Mouse (Mus musculus): ENCODE measurements around the gene Atg2b. TPM values are rescaled to one million over a fixed set of nuclear protein-coding genes. Genes with fewer than 3 reads are reported as not detected.

Gene Atg2b
- polyA plus RNA-seq, 1 experiment from 2014 or later = 15.5 TPM

- peak; percentile 45 for ATAC-seq (ENCODE audit: low FRiP score, low read depth)
- H3K27ac ChIP-seq (replicated peaks) = no peak overlapping the region
Measured at GRCm38 (mm10) chr12:105584851-105585250, 100.2 kb downstream of the Atg2b start.

GRCm38 (mm10) chr12:105583484-105583883 is 101.5 kb downstream of the Atg2b start:
- no peak overlapping the region for H3K4me2 ChIP-seq (replicated peaks)
- H3K4me1 ChIP-seq = peaks cover 8% of the 10 kb centered on the region
- H3K27ac ChIP-seq (replicated peaks) = no peak overlapping the region
- H3K9me3 ChIP-seq = no peaks in the 10 kb centered on the region
- peaks cover 10% of the 10 kb centered on the region for H3K27me3 ChIP-seq
- no peak overlapping the region for H3K9ac ChIP-seq (replicated peaks)
- peak; percentile 53; the same call in 1 of the 2 replicates for ATAC-seq (ENCODE audit: low FRiP score, low read depth)
- WGBS = 20% methylated on average over 2 of the region's 2 CpGs
- no peak overlapping the region for H3K4me3 ChIP-seq
- no peaks in the 10 kb centered on the region for H3K36me3 ChIP-seq

More at GRCm38 (mm10) chr12:105584851-105585250, 100.2 kb downstream of the Atg2b start:
- H3K36me3 ChIP-seq = no peaks in the 10 kb centered on the region
- no peaks in the 10 kb centered on the region for H3K9me3 ChIP-seq
- no peak overlapping the region for H3K9ac ChIP-seq (replicated peaks)
- peaks cover 8% of the 10 kb centered on the region for H3K4me1 ChIP-seq
- no peak overlapping the region for H3K4me3 ChIP-seq
- 18% methylated on average over 12 of the region's 12 CpGs for WGBS
- peaks cover 10% of the 10 kb centered on the region for H3K27me3 ChIP-seq
- no peak overlapping the region for H3K4me2 ChIP-seq (replicated peaks)

- Histone ChIP-seq H3K27me3 (peaks cover 10% of the 10 kb centered on the region), H3K9me3 (no peaks in the 10 kb centered on the region), H3K4me1 (peaks cover 8% of the 10 kb centered on the region), H3K4me3 (no peak overlapping the region), H3K36me3 (no peaks in the 10 kb centered on the region), H3K9ac (replicated peaks) (no peak overlapping the region), H3K4me2 (replicated peaks) (no peak overlapping the region), H3K27ac (replicated peaks) (no peak overlapping the region)
- no peak for ATAC-seq (ENCODE audit: low FRiP score, low read depth)
- WGBS = 49% methylated on average over 9 of the region's 9 CpGs
Measured at GRCm38 (mm10) chr12:105582486-105582885, 102.5 kb downstream of the Atg2b start.

DNA sequence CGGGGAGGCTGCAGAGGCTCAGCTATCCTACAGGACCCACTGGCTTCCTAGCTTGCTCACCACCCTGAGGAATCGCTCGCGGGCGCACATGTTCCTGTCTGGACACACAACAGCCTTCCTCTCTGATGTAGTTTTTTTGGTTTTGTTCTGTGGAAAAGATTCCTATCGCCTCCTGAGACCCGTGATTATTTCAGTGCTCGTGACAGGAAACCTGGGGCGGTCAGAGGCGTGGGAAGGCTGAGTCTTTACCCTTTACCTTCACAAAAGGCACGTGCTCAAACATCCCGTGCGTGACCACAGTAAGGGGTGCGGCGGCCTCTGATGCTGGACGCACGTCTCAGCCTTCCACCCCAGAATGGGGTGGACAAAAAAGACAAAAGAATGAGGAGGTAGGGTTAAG is 104.5 kb downstream of the Atg2b start:
- no peak for ATAC-seq (ENCODE audit: low FRiP score, low read depth)
- Histone ChIP-seq H3K4me2 (replicated peaks) (no peak overlapping the region), H3K27me3 (no peaks in the 10 kb centered on the region; the same call in 1 of the 2 replicates), H3K4me3 (no peak overlapping the region), H3K4me1 (peaks cover 8% of the 10 kb centered on the region), H3K27ac (replicated peaks) (no peak overlapping the region), H3K9me3 (no peaks in the 10 kb centered on the region), H3K9ac (replicated peaks) (no peak overlapping the region), H3K36me3 (no peaks in the 10 kb centered on the region)
- WGBS = 77% methylated on average over 17 of the region's 17 CpGs

GRCm38 (mm10) chr12:105574356-105574755 is 110.7 kb downstream of the Atg2b start:
- H3K4me2 ChIP-seq (replicated peaks) = no peak overlapping the region
- H3K4me3 ChIP-seq = no peak overlapping the region
- H3K9me3 ChIP-seq = no peaks in the 10 kb centered on the region
- no peaks in the 10 kb centered on the region for H3K27me3 ChIP-seq
- no peaks in the 10 kb centered on the region for H3K4me1 ChIP-seq
- ATAC-seq (ENCODE audit: low FRiP score, low read depth) = no peak
- no peaks in the 10 kb centered on the region for H3K36me3 ChIP-seq
- no peak overlapping the region for H3K9ac ChIP-seq (replicated peaks)
- no peak overlapping the region for H3K27ac ChIP-seq (replicated peaks)
- 91% methylated on average over 4 of the region's 4 CpGs for WGBS

DNA sequence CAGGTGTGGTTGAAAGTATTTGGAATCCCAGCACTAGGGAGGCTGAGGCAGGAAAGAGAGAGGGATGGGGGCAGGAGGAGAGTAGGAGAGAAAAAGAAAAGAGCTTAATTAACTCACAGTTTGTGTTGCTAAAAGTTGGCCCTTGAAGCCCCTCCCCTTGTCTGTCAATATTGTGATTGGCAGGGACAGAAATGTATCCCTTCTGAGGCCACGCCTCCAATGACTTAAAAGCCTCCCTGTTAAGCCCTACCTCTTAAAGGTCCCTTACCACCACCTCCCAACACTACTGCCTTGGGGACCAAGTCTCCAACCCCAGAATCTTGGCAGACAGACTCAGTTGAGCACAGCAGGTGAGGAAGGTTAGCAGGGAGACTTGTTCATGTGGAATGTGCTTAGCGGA is 112.4 kb downstream of the Atg2b start:
- no peak for ATAC-seq (ENCODE audit: low FRiP score, low read depth)
- no peaks in the 10 kb centered on the region for H3K9me3 ChIP-seq

DNA sequence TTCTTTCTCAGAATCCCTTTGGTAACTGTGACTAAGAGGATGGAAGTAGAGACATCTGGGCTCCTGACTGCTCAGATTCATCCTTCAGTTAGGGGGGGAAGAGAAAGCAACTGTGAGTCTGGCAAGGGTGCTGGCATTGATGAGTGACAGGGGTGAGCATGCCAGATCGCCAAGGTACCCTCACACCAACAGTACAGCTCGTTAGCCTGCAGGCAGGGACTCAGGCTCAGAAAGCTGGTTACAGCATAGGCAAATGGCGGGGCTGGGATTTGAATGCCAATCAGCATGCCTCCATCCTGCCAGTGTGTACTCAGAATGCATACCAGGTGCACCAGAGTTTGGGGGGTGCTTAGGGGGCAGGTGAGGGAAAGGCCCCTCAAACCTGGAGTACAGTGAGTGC is 113.1 kb downstream of the Atg2b start:
- ATAC-seq (ENCODE audit: low FRiP score, low read depth) = no peak
- H3K36me3 ChIP-seq = no peaks in the 10 kb centered on the region
- no peaks in the 10 kb centered on the region for H3K27me3 ChIP-seq
- no peaks in the 10 kb centered on the region for H3K9me3 ChIP-seq
- H3K4me2 ChIP-seq (replicated peaks) = no peak overlapping the region
- WGBS = 72% methylated on average over 3 of the region's 3 CpGs
- no peak overlapping the region for H3K9ac ChIP-seq (replicated peaks)
- no peak overlapping the region for H3K27ac ChIP-seq (replicated peaks)
- H3K4me3 ChIP-seq = no peak overlapping the region
- H3K4me1 ChIP-seq = no peaks in the 10 kb centered on the region

More for the DNA sequence above, 112.4 kb downstream of the Atg2b start:
- Histone ChIP-seq H3K9ac (replicated peaks) (no peak overlapping the region), H3K27me3 (no peaks in the 10 kb centered on the region), H3K4me2 (replicated peaks) (no peak overlapping the region), H3K4me1 (no peaks in the 10 kb centered on the region), H3K36me3 (no peaks in the 10 kb centered on the region), H3K27ac (replicated peaks) (no peak overlapping the region), H3K4me3 (no peak overlapping the region)
- whole genome bisulfite sequencing = 79% methylated on average over 2 of the region's 2 CpGs

Other genes starting within 250 kb of the Atg2b start
- 7.0 TPM in 2 replicates for gene D430019H16Rik, start 231.4 kb downstream of the Atg2b start, polyA plus RNA-seq (2016; fragmentation: Nextera tagmentation; extraction: Ambion mirVana)
- 0.50 and 0.66 TPM in 2 replicates for gene Bdkrb2, start 122.0 kb downstream of the Atg2b start, polyA plus RNA-seq (2016; fragmentation: Nextera tagmentation; extraction: Ambion mirVana)
- not detected in 2 replicates for gene Bdkrb1, start 82.1 kb downstream of the Atg2b start, polyA plus RNA-seq (2016; fragmentation: Nextera tagmentation; extraction: Ambion mirVana)
- 37.3 and 38.2 TPM in 2 replicates for gene Gskip, start 382 bp downstream of the Atg2b start, polyA plus RNA-seq (2016; fragmentation: Nextera tagmentation; extraction: Ambion mirVana)
- gene Ak7, start 20.8 kb upstream of the Atg2b start, polyA plus RNA-seq (2016; fragmentation: Nextera tagmentation; extraction: Ambion mirVana) = 0.50 and 0.67 TPM in 2 replicates
- gene Papola, start 99.5 kb upstream of the Atg2b start, polyA plus RNA-seq (2016; fragmentation: Nextera tagmentation; extraction: Ambion mirVana) = 299 and 319 TPM in 2 replicates

All from midbrain, embryonic 12.5 days (tissue).